Mouse (Mus musculus): ENCODE measurements at regions not wholly inside any gene's neighbourhood (a gene's known extent, or its start where the extent isn't known, plus 50 kb on each side); places are given as distances from the start of the nearest gene placed in this dataset.
"Not testable (repeated sequence)": the region's sequence is repeated elsewhere in the genome, so short reads cannot be mapped to it uniquely, and the experiment has no call there.

DNA sequence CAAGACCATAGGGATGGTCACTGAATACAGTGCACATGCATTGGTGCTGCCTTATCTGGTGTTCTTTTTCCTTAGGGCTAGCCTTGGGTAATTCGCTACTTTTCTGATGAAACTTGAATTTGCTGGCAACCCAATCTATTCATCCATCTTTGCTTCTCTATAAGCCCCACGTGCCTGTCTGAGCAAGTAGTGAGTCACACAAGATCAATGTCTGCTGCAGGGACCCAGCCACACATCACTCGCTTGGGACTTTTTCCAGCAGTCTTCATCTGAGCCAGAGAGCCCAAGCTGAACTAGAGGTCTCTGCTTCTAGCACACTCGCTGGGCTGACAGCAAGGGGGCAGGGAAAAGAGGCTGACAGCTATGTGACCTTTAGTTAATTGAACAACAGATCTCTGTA lies 464.3 kb upstream of the Nmur2 start:
- Histone ChIP-seq H3K4me3 (replicated peaks) (no peak overlapping the region), H3K9me3 (replicated peaks) (no peaks in the 10 kb centered on the region), H3K4me1 (no peaks in the 10 kb centered on the region), H3K36me3 (no peaks in the 10 kb centered on the region), H3K27ac (no peak overlapping the region), H3K9ac (no peak overlapping the region), H3K4me2 (no peak overlapping the region), H3K27me3 (no peaks in the 10 kb centered on the region)
- 62% methylated on average over 4 of the region's 4 CpGs for WGBS
- no peak for ATAC-seq (replicated peaks; ENCODE audit: low FRiP score)

- ATAC-seq (replicated peaks; ENCODE audit: low FRiP score), result no peak
These were observed 474.1 kb upstream of the Nmur2 start for GRCm38 (mm10) chr11:56514941-56515340.

DNA sequence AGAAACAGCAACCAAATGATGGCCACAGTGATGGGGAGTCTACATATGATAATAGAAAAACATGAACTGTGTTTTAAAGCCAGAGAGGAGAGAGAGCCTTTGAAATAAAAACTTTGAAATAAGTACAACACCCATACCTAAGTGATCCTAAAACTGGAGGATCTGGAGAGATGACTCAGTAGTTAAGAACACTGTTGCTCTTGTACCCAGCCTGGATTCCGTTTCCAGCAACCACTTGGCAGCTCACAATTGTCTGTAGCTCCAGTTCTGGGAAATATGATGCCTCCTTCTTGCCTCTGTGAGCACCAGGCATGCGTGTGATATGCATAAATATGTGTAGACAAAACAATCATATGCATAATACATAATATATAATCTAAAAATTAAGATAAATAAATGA lies 477.7 kb upstream of the Nmur2 start:
- H3K4me2 ChIP-seq, result no peak overlapping the region
- no peaks in the 10 kb centered on the region for H3K4me1 ChIP-seq
- H3K36me3 ChIP-seq, result no peaks in the 10 kb centered on the region
- no peak overlapping the region for H3K9ac ChIP-seq
- H3K9me3 ChIP-seq (replicated peaks), result no peaks in the 10 kb centered on the region
- 57% methylated on average over 2 of the region's 2 CpGs for WGBS
- no peaks in the 10 kb centered on the region for H3K27me3 ChIP-seq
- H3K4me3 ChIP-seq (replicated peaks), result no peak overlapping the region
- no peak overlapping the region for H3K27ac ChIP-seq
- no peak for ATAC-seq (replicated peaks; ENCODE audit: low FRiP score)

More at GRCm38 (mm10) chr11:56514941-56515340, 474.1 kb upstream of the Nmur2 start:
- Histone ChIP-seq H3K4me2 (no peak overlapping the region), H3K27me3 (no peaks in the 10 kb centered on the region), H3K9ac (no peak overlapping the region), H3K27ac (no peak overlapping the region), H3K4me3 (replicated peaks) (no peak overlapping the region), H3K4me1 (no peaks in the 10 kb centered on the region), H3K36me3 (no peaks in the 10 kb centered on the region), H3K9me3 (replicated peaks) (no peaks in the 10 kb centered on the region)
- 76% methylated on average over 2 of the region's 2 CpGs for WGBS

- H3K27ac ChIP-seq, result no peak overlapping the region
- no peak overlapping the region for H3K4me2 ChIP-seq
- ATAC-seq (replicated peaks; ENCODE audit: low FRiP score), result no peak
- WGBS, result 42% methylated on average over 4 of the region's 4 CpGs
- no peaks in the 10 kb centered on the region for H3K4me1 ChIP-seq
- H3K36me3 ChIP-seq, result no peaks in the 10 kb centered on the region
- H3K4me3 ChIP-seq (replicated peaks), result no peak overlapping the region
- H3K27me3 ChIP-seq, result no peaks in the 10 kb centered on the region
- no peak overlapping the region for H3K9ac ChIP-seq
- H3K9me3 ChIP-seq (replicated peaks), result no peaks in the 10 kb centered on the region
These were observed 460.5 kb upstream of the Gria1 start for GRCm38 (mm10) chr11:56550736-56551135.

DNA sequence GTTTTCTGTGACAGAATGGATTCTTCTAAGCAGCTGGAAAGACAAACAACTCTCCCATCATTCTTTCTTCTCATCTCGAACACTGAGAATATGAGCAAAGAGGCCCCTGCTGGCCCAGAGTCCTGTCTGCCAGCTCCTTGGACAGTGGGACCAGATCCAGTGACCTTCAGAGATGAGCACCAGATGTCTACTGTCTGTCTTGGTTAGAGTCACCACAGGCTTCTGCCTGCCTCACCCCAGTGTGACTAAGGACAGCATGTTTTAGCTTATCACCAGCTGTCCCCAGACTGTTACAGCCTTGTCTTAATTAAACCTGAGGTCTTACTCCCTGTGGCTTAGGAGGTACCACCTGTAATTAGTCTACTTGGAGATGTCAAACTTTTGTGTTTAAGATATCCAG lies 454.9 kb upstream of the Gria1 start:
- no peak overlapping the region for H3K27ac ChIP-seq
- H3K4me3 ChIP-seq (replicated peaks), result no peak overlapping the region
- no peaks in the 10 kb centered on the region for H3K9me3 ChIP-seq (replicated peaks)
- no peaks in the 10 kb centered on the region for H3K36me3 ChIP-seq
- no peak overlapping the region for H3K9ac ChIP-seq
- H3K4me1 ChIP-seq, result no peaks in the 10 kb centered on the region
- no peaks in the 10 kb centered on the region for H3K27me3 ChIP-seq
- WGBS, result 63% methylated on average over 1 of the region's 1 CpGs
- ATAC-seq (replicated peaks; ENCODE audit: low FRiP score), result no peak
- H3K4me2 ChIP-seq, result no peak overlapping the region

GRCm38 (mm10) chr11:56580028-56580427 lies 431.2 kb upstream of the Gria1 start:
- no peak overlapping the region for H3K4me2 ChIP-seq
- no peaks in the 10 kb centered on the region for H3K36me3 ChIP-seq
- ATAC-seq (replicated peaks; ENCODE audit: low FRiP score), result no peak
- H3K4me3 ChIP-seq (replicated peaks), result no peak overlapping the region
- WGBS, result 76% methylated on average over 5 of the region's 5 CpGs
- H3K9ac ChIP-seq, result no peak overlapping the region
- no peaks in the 10 kb centered on the region for H3K27me3 ChIP-seq
- no peaks in the 10 kb centered on the region for H3K9me3 ChIP-seq (replicated peaks)
- H3K27ac ChIP-seq, result no peak overlapping the region
- no peaks in the 10 kb centered on the region for H3K4me1 ChIP-seq

DNA sequence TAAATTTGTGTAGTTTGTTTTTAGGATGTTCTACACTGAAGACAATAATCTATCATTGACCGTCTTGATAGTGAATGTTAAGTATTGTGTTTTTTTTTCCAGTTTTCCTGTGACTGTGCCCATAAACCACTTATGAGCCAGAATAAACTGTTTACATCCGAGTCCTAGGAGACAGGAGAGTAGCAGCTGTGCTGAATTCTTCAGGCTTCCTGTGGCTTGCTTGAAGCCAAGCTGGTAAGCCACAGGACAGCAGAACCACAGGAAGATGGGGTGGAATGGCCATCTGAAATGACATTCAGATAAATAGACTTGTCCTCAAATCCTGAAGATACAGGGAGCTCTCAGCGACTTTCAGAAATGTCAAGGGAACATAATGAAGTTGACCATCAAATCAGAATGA lies 428.1 kb upstream of the Gria1 start:
- WGBS, result 72% methylated on average over 3 of the region's 3 CpGs
- Histone ChIP-seq H3K27ac (no peak overlapping the region), H3K4me1 (no peaks in the 10 kb centered on the region), H3K9me3 (replicated peaks) (no peaks in the 10 kb centered on the region), H3K27me3 (no peaks in the 10 kb centered on the region), H3K9ac (no peak overlapping the region), H3K4me2 (no peak overlapping the region), H3K36me3 (no peaks in the 10 kb centered on the region), H3K4me3 (replicated peaks) (no peak overlapping the region)
- no peak for ATAC-seq (replicated peaks; ENCODE audit: low FRiP score)

GRCm38 (mm10) chr11:56593435-56593834 lies 417.8 kb upstream of the Gria1 start:
- H3K9me3 ChIP-seq (replicated peaks); H3K27ac ChIP-seq; H3K4me1 ChIP-seq; H3K27me3 ChIP-seq; H3K4me3 ChIP-seq (replicated peaks); H3K9ac ChIP-seq; H3K36me3 ChIP-seq; H3K4me2 ChIP-seq: not testable (repeated sequence)
- peak; percentile 82; the same call in 1 of the 2 replicates for ATAC-seq (replicated peaks; ENCODE audit: low FRiP score)
- WGBS, result 84% methylated on average over 4 of the region's 6 CpGs

DNA sequence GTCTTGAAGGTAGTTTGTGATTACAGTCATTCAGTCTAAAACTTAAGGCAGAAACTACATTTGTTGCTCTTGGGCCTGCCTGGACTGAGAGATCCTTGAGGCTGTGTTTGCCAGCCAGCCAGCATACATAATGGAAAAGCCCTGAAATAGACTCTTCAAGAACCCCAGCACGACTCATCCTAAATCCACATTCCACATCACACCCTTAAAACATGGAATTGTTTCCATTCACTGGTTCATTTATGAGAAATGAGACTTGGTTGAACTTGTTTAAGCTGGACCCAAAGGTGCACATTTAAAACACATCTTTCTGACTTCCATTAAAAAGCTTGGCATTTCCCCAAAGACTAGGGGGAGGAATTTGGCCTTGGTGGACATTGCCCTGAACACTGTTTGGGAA lies 407.4 kb upstream of the Gria1 start:
- ATAC-seq (replicated peaks; ENCODE audit: low FRiP score), result no peak
- 91% methylated on average over 1 of the region's 1 CpGs for WGBS

DNA sequence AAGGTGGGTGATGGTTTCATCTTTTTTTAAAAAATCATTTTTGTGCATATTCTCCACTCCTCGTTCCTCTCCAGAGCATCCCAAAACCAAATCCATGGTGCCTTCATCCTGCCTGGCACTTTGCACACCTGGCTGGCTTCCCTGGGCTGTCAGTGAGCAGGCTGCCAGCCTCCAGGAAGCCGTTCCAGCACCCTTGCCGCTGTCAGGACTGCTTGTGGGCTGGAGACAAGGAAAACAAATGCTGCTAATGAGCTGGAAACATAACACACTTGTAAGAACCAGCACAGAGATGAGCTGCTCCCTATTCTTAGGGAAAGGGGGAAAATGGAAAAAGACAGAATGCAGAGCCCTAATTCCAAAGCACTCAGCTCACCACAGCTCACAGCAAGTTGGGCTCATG lies 383.5 kb upstream of the Gria1 start:
- H3K36me3 ChIP-seq, result no peaks in the 10 kb centered on the region
- no peak for ATAC-seq (replicated peaks; ENCODE audit: low FRiP score)
- H3K27ac ChIP-seq, result no peak overlapping the region
- no peak overlapping the region for H3K9ac ChIP-seq
- no peak overlapping the region for H3K4me2 ChIP-seq
- H3K9me3 ChIP-seq (replicated peaks), result no peaks in the 10 kb centered on the region
- H3K4me3 ChIP-seq (replicated peaks), result no peak overlapping the region
- 34% methylated on average over 3 of the region's 3 CpGs for WGBS
- no peaks in the 10 kb centered on the region for H3K4me1 ChIP-seq
- no peaks in the 10 kb centered on the region for H3K27me3 ChIP-seq

More for the DNA sequence above, 407.4 kb upstream of the Gria1 start:
- Histone ChIP-seq H3K4me3 (replicated peaks) (no peak overlapping the region), H3K36me3 (no peaks in the 10 kb centered on the region), H3K4me1 (no peaks in the 10 kb centered on the region), H3K9me3 (replicated peaks) (no peaks in the 10 kb centered on the region), H3K27me3 (no peaks in the 10 kb centered on the region), H3K27ac (no peak overlapping the region), H3K4me2 (no peak overlapping the region), H3K9ac (no peak overlapping the region)

DNA sequence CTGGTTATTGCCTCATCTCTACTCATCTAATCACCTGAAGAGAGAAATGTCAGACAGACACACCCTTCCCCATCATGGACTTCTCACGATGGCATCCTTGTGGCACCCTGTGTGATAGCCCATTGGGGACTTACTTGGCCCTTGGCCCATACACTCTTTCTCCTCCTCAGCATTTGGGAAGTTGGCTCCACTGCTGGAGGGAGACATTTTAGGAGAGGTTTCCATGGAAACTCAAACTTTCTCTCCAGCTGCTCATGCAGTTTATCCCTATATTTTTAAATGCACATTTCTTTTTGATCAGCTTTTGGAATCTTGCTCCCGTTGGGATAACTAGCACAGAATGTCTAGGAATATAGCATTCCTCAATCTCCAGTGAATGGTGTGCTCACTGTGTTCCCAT lies 377.7 kb upstream of the Gria1 start:
- Histone ChIP-seq H3K4me2 (no peak overlapping the region), H3K4me1 (no peaks in the 10 kb centered on the region), H3K27me3 (no peaks in the 10 kb centered on the region), H3K27ac (no peak overlapping the region), H3K9ac (no peak overlapping the region), H3K4me3 (replicated peaks) (no peak overlapping the region), H3K36me3 (no peaks in the 10 kb centered on the region), H3K9me3 (replicated peaks) (no peaks in the 10 kb centered on the region)
- WGBS, result 90% methylated on average over 2 of the region's 2 CpGs
- ATAC-seq (replicated peaks; ENCODE audit: low FRiP score), result no peak

DNA sequence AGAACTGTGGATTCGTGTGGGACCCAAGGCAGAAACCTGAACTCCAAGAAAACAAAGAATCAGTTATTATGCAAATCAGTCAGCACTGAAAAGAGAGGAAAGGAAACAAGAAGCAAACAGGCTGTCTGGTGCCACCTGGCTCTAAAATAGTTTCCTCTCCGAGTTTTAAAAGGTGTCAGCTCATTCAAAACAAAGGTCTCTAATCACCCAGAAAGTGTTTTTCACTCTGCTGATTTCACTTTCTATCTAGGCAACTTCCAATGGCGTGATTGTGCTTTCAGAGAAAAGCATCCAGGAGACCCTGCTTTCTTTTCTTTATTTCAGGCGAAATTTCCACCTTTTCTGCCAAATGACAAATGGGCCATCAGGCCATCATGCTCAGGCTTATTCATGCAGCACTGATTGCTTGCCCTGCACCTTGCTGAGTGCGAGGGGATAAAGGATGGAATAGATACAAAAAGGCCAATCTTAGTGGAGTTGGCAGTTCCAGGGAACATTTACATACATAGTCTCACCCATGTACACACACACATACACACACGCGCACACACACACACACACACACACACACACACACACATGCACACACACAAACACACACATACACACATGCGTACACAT lies 374.5 kb upstream of the Gria1 start:
- H3K4me3 ChIP-seq (replicated peaks), result no peak overlapping the region
- H3K4me1 ChIP-seq, result no peaks in the 10 kb centered on the region
- no peak overlapping the region for H3K4me2 ChIP-seq
- H3K9ac ChIP-seq, result no peak overlapping the region
- H3K36me3 ChIP-seq, result no peaks in the 10 kb centered on the region
- H3K9me3 ChIP-seq (replicated peaks), result no peaks in the 10 kb centered on the region
- no peak overlapping the region for H3K27ac ChIP-seq
- ATAC-seq (replicated peaks; ENCODE audit: low FRiP score), result no peak
- H3K27me3 ChIP-seq, result no peaks in the 10 kb centered on the region
- 60% methylated on average over 8 of the region's 8 CpGs for whole genome bisulfite sequencing

DNA sequence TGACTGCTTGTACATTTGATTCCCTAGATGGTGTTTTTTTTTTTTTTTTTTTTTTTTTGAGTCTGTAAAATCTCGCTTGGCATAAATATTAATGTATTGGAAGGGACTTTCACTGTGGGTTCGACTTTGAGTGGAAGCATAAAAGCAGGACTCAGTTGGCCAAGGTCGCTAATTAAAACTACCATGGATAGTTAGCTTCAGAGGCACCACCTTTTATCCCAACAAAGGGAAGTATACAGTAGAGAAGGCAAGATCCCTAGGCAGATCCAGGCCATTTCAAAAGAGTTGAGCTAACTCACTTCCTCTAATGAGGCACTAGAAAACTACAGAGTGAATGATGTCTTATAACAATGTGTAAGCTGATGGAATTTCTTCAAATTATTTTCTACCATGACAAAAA lies 369.5 kb upstream of the Gria1 start:
- WGBS, result 88% methylated on average over 3 of the region's 3 CpGs
- H3K4me2 ChIP-seq, result no peak overlapping the region
- no peaks in the 10 kb centered on the region for H3K27me3 ChIP-seq
- no peaks in the 10 kb centered on the region for H3K4me1 ChIP-seq
- no peaks in the 10 kb centered on the region for H3K36me3 ChIP-seq
- H3K9ac ChIP-seq, result no peak overlapping the region
- ATAC-seq (replicated peaks; ENCODE audit: low FRiP score), result no peak
- no peaks in the 10 kb centered on the region for H3K9me3 ChIP-seq (replicated peaks)
- no peak overlapping the region for H3K4me3 ChIP-seq (replicated peaks)
- H3K27ac ChIP-seq, result no peak overlapping the region

Data from kidney, embryonic 15.5 days (tissue).